Mouse (Mus musculus): ENCODE results near the gene Cers5. TPM values are rescaled to one million over a fixed set of nuclear protein-coding genes. Genes with fewer than 3 reads are reported as not detected.

Gene Cers5
- 1.7 TPM for polyA plus RNA-seq (2014; fragmentation: Illumina TruSeq; extraction: RNeasy Lipid Tissue Mini Kit (QIAGEN cat#74804); ENCODE audit: low read depth, low replicate concordance)

GRCm38 (mm10) chr15:99772881-99772924, at the start of gene Cers5:
Gene Cers5, minus strand, starts transcription at chr15:99772885.

GRCm38 (mm10) chr15:99725341-99726155, 47.1 kb downstream of the Cers5 start, which contains the start of gene Cox14:
Gene Cox14, plus strand, starts transcription at chr15:99725618.

GRCm38 (mm10) chr15:99717386-99718334, 55.0 kb downstream of the Cers5 start, which contains the start of gene Gpd1:
Gene Gpd1, plus strand, starts transcription at chr15:99717515.

GRCm38 (mm10) chr15:99705440-99706048, 67.1 kb downstream of the Cers5 start, which contains the start of gene Gm17349:
Gene Gm17349, minus strand, starts transcription at chr15:99705490.

GRCm38 (mm10) chr15:99701999-99702900, 70.4 kb downstream of the Cers5 start, which contains the start of gene Smarcd1:
Gene Smarcd1, plus strand, starts transcription at chr15:99702129.

Other genes with a start within 250 kb of the Cers5 start
- gene Faim2, start 244.7 kb downstream of the Cers5 start, polyA plus RNA-seq (2014; fragmentation: Illumina TruSeq; extraction: RNeasy Lipid Tissue Mini Kit (QIAGEN cat#74804); ENCODE audit: low read depth, low replicate concordance), result not detected
- not detected for gene Aqp2, start 193.8 kb downstream of the Cers5 start, polyA plus RNA-seq (2014; fragmentation: Illumina TruSeq; extraction: RNeasy Lipid Tissue Mini Kit (QIAGEN cat#74804); ENCODE audit: low read depth, low replicate concordance)
- not detected for gene Aqp5, start 182.1 kb downstream of the Cers5 start, polyA plus RNA-seq (2014; fragmentation: Illumina TruSeq; extraction: RNeasy Lipid Tissue Mini Kit (QIAGEN cat#74804); ENCODE audit: low read depth, low replicate concordance)
- not detected for gene Aqp6, start 171.5 kb downstream of the Cers5 start, polyA plus RNA-seq (2014; fragmentation: Illumina TruSeq; extraction: RNeasy Lipid Tissue Mini Kit (QIAGEN cat#74804); ENCODE audit: low read depth, low replicate concordance)
- gene Racgap1, start 121.2 kb downstream of the Cers5 start, polyA plus RNA-seq (2014; fragmentation: Illumina TruSeq; extraction: RNeasy Lipid Tissue Mini Kit (QIAGEN cat#74804); ENCODE audit: low read depth, low replicate concordance), result 0.82 TPM
- not detected for gene Asic1, start 102.5 kb downstream of the Cers5 start, polyA plus RNA-seq (2014; fragmentation: Illumina TruSeq; extraction: RNeasy Lipid Tissue Mini Kit (QIAGEN cat#74804); ENCODE audit: low read depth, low replicate concordance)
- gene Smarcd1, start 70.8 kb downstream of the Cers5 start, polyA plus RNA-seq (2014; fragmentation: Illumina TruSeq; extraction: RNeasy Lipid Tissue Mini Kit (QIAGEN cat#74804); ENCODE audit: low read depth, low replicate concordance), result 2.4 TPM
- not detected for gene Gm17349, start 67.4 kb downstream of the Cers5 start, polyA plus RNA-seq (2014; fragmentation: Illumina TruSeq; extraction: RNeasy Lipid Tissue Mini Kit (QIAGEN cat#74804); ENCODE audit: low read depth, low replicate concordance)
- 20.9 TPM for gene Gpd1, start 55.4 kb downstream of the Cers5 start, polyA plus RNA-seq (2014; fragmentation: Illumina TruSeq; extraction: RNeasy Lipid Tissue Mini Kit (QIAGEN cat#74804); ENCODE audit: low read depth, low replicate concordance)
- gene Cox14, start 47.3 kb downstream of the Cers5 start, polyA plus RNA-seq (2014; fragmentation: Illumina TruSeq; extraction: RNeasy Lipid Tissue Mini Kit (QIAGEN cat#74804); ENCODE audit: low read depth, low replicate concordance), result 10.4 TPM
- 24.2 TPM for gene Lima1, start 102.6 kb upstream of the Cers5 start, polyA plus RNA-seq (2014; fragmentation: Illumina TruSeq; extraction: RNeasy Lipid Tissue Mini Kit (QIAGEN cat#74804); ENCODE audit: low read depth, low replicate concordance)
- not detected for gene Fam186a, start 194.2 kb upstream of the Cers5 start, polyA plus RNA-seq (2014; fragmentation: Illumina TruSeq; extraction: RNeasy Lipid Tissue Mini Kit (QIAGEN cat#74804); ENCODE audit: low read depth, low replicate concordance)
- 50.8 TPM for gene Larp4, start 197.2 kb upstream of the Cers5 start, polyA plus RNA-seq (2014; fragmentation: Illumina TruSeq; extraction: RNeasy Lipid Tissue Mini Kit (QIAGEN cat#74804); ENCODE audit: low read depth, low replicate concordance)